Mouse (Mus musculus): ENCODE data around the gene Pde4c. TPM values are rescaled to one million over a fixed set of nuclear protein-coding genes. Genes with fewer than 3 reads are reported as not detected.
A peak's percentile ranks its signal among the peaks of the same experiment; 100 is the strongest.

The Pde4c gene
- total RNA-seq, 1 experiment from 2014 or later: 0.55 TPM

DNA sequence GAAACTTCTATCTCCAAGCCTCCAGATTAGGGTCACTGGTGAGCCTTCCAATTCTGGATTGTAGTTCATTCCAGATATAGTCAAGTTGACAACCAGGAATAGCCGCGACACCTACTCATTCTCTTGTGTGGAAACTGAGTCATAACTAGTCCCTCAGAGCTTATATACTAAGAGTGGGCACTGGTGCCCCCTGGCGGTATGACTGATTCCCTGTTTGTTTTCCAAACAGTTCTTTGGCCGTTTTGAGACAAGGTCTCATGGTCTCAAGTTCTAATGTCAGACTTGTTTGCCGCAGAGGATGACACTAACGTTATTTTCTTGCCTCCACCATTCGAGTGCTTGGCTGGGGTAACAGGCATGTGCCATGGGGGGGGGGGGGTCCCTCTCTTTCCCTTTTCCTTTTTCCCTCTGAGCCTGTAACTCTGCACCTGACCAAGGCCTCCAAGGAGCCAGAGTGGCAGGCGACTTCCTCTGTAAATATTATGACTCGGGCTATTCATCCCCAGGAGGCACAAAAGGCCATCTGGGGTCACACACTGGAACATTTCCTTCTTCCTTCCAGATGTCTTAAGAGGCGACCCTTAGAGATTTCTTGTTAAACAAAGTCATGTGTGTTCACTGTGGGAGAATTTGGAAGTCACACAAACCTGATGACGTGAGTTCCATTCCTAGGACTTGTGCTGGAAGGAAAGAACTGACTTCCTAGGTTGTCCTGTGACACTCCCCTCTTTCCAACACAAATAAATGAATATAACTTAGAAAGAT is 28.7 kb downstream of the Pde4c start:
- DNase-seq: peak; percentile 83

- peak; percentile 79 for DNase-seq
Measured at GRCm38 (mm10) chr8:70753151-70753550, 29.6 kb downstream of the Pde4c start.

DNA sequence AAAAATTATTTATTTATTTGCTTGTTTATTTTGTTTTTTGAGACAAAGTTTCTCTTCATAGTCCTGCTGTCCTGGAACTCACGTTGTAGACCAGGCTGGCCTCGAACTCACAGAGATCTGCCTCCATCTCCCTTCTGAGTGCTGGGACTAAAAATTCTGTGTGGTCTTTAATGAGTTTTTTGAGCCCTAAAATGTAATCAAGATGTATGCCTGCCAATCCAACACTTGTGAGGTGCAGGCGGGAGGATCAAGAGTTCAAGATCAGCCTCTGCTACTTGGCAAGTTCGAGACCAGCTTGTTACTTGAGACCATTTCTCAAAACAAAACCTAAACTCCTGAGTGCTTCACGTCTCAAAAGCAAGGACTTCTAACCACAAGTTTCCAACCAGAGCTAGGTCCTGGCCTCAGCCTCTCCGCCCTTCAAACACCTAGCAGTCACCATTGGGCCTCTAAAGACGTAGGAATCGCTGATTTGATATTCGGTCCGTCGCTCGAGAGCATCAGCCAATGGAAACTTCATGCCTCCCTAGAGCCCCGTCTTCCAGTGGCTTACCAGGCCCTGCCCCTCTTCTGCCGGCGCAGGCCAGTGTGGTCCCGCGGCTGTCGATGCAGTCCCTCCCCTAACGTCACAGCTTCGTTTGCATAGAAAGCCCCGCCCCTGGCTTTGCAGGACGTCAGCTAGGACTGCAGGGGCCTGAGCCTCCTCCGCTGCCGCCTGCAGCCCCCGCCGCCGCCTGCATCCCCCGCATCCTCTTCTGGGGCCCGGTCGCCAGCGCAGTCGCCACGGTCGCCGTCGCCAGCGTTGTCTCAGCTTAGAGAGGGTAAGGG is 30.7 kb downstream of the Pde4c start, which contains the start of gene Rab3a:
Gene Rab3a (plus strand): TSS at position 637 of the 828 bp plus-strand sequence.
- peak; percentile 94 for DNase-seq

- DNase-seq: peak; percentile 66
Measured at GRCm38 (mm10) chr8:70754871-70755660, 31.5 kb downstream of the Pde4c start.

DNA sequence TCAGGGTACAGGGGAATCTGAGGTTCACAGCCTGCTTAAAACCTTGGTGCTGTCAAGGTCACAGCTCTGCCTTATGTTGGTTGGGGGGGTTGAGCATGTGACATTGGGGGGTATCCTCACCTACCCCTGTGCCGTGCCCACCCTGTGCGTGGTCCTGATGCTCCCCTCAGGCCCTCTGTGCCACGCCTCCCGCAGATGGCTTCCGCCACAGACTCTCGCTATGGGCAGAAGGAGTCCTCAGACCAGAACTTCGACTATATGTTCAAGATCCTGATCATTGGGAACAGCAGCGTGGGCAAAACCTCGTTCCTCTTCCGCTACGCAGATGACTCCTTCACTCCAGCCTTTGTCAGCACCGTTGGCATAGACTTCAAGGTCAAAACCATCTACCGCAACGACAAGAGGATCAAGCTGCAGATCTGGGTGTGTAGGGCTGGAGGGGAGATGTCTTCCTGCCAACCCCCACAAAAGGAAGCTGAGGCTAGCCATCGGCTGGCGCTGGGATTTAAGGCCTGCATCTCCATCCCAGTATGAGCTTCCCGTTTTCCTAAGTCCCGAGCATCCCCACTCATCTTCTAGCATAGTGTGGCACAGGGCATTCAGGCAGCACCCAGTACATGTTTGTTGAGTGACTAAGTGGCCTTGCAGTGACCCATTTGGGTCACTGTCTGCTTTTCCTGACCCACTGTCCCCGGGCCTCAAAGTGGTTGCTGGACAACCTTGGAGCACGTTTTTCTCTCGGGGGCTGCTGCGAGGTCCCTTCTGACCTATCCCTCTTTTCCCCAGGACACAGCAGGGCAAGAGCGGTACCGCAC is 32.3 kb downstream of the Pde4c start:
- DNase-seq: no peak

- DNase-seq: no peak
Measured at GRCm38 (mm10) chr8:70756476-70757040, 33.0 kb downstream of the Pde4c start.

DNA sequence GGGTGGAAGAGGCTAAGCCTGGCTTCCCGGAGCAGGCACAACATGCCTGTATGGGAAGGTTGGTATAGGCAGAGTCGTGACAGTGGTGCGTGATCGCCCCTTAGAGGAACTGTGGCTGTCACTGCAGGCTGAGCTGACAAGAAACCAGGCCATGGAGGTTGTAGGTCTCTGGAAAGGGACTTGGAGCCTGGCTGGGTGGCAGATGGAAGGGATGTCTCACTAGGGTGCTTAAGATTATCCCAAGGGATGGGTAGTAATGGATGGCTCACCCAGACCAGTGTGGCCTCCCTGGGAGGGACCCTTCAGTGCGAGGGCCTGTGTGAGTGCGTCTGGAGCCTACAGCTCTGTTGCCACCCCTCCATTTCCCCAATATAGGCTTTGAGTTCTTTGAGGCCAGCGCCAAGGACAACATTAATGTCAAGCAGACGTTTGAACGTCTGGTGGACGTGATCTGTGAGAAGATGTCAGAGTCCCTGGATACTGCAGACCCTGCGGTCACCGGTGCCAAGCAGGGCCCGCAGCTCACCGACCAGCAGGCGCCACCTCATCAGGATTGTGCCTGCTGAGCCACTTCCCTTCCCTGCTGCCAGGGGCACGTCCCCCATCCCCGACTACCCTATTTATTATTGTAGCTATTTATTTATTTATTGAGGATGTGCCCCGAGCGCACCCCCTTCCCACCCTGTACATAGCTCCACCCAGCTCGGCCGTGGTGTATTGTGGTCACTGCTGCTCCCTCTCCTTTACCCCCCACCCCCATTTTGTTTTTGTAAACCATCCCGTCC is 34.2 kb downstream of the Pde4c start:
- no peak for DNase-seq

- DNase-seq: no peak
Measured at GRCm38 (mm10) chr8:70758308-70758615, 34.7 kb downstream of the Pde4c start.

DNA sequence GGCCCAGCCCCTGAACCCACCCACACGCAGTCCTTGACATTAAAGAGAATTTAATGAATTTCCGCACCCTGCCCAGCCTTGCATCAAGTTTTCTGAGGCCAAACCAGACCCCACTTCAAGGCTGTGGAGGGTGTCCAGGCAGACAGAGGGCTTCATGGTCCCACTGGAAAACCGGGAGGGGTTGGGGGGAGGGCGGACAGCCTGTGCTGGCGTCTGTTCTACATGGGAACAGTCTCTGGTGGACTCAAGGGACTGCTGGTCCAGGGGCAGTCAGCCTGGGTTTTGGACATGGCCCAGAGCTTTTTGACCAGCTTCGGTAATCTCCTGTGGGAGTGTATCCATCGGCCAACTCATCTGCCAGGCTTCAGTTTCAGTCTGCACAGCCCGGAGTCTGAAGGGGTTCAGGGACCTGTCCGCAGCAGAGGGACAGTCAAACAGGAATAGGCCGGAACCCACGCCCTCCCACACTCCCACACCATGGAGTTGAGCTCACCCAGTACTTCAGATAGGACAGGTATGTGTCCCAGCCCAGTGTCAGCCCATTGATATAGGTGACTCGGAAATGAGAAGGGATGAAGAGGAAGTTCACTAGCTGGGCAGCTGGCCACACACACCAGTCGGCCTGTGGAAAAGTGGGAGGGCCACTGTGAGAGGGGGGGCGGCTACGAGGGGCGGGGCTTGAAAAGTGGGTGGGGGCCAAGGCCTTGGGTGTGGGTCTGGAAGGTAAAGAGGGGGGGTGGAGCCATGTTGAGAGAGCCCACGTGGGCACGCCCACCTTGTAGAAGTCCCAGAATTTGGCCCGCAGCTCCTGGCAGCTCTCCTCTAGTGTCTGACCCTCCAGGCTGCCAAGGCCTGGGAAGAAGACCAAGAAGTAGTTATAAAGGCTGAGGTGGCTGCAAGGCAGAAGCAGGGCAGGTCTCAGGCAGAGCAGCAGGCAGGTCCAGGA is 35.4 kb downstream of the Pde4c start:
- peak; percentile 75 for DNase-seq

DNA sequence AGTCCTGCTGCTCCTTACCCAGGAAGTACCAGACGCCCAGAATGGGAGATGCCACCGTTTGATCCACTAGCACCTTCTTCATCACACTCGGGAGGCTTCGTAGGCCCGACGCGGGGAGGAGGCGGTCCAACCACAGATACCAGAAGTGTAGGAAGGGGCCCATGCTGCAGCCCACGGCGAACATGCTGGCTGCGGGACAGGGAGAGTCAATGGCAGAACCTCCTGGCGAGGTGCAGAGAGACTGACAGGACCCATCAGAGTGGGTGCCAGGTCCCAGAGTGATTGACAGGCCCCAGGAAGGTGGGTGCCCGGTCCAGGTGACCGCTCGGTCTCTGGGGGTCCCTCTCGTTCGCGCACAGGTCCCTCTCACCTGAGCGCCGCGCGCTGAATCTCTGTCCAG is 36.8 kb downstream of the Pde4c start:
- no peak for DNase-seq

GRCm38 (mm10) chr8:70760775-70761406 is 37.4 kb downstream of the Pde4c start, which contains the start of gene Mpv17l2:
Mpv17l2 (minus strand) TSS chr8:70760946.
- peak; percentile 92 for DNase-seq

GRCm38 (mm10) chr8:70762118-70762517 is 38.6 kb downstream of the Pde4c start:
- DNase-seq: no peak

DNA sequence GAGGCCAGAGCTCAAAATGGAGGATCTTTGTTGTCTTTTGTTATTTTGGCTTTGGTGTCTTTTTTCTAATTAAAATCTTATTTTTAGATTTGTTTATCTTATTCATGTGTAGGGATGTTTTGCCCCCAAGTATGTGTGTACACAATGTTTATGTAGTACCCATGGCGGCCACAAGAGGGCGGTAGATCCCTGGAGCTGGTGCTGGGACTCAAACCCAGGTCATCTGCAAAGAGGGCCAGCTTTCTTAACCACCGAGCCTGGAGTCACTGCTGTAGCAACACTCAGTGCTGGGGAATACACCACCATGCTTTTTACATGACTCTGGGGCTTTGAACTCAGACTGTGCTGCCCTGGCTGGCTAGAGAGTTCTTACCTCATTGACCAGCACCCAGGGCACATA is 39.8 kb downstream of the Pde4c start:
- DNase-seq: peak; percentile 65

GRCm38 (mm10) chr8:70764026-70764425 is 40.5 kb downstream of the Pde4c start:
- DNase-seq: no peak

- no peak for DNase-seq
Measured at GRCm38 (mm10) chr8:70764676-70765075, 41.2 kb downstream of the Pde4c start.

- DNase-seq: no peak
Measured at GRCm38 (mm10) chr8:70765329-70765728, 41.8 kb downstream of the Pde4c start.

DNA sequence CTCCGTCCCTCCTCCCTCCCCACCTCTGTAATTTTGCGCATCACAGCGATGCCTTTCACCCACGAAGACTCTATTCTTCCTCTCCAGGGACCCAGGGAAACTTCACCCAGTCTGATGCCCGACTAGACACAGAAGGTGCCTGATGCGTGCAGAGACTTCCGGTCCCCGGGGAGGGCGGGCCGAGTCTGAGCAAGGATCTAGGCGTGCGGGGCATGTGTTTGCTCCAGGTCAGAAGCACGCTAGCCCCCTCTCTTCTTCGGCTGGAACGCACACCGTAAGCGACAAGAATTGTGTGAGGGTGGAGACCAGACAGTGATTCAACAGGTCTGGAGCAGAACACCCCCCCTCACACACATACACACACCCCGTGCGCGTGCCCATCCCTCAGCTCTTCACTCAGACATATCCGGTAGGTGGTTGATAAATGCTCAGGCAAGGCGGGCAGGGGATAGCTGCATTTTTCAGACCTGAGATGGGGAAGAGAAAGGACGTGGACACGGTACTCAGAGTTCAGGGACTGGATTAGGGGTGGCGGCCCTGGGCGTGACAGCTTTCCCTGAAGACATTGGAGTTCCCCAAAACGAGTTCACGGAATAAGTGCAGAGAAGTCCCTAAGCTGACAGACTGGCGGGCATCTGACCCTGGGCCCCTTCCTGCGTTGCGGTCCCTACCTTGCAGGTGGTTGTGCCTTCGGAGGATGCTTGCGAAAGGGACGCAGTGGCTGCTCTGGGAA is 42.5 kb downstream of the Pde4c start:
- DNase-seq: no peak

Measured in adrenal gland, postnatal 25 days (tissue).